28 mouse cellular contexts compared by ENCODE assay signal in the genomic region with DNA sequence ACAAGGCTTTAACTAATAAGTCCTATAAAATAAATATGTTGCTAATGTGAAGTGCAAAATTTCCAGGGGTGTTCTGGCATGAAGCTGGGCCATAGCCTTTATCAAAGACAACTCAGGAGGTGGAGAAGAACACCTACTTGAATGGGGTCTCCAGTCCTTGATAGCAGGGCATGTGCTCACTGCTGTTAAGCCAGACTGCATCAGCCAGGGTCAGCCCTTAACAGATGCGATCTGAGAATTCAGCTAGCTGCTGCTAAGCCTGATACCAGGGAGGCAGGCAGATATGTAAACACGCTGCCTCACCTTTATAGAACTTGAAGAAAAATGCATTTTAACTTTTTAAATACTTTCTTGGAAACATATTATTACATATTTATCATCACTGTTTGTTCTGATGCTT. TPM values are rescaled to one million over a fixed set of nuclear protein-coding genes. Genes with fewer than 3 reads are reported as not detected.
DNase-seq lines count a peak whose midpoint lies in the region; ATAC-seq and TF ChIP-seq lines count a peak whose summit lies in the region.
"Had no signal": no experiment of that assay in that cellular context is flagged by ENCODE, and none has a peak within 500 bp of the region (broad histone marks: within the 10 kb centered on the region; RNA-seq: fewer than 3 reads in every experiment).

No protein-coding gene starts in this region.

- peaks cover 11 to 30% of the 10 kb centered on the region in 2 experiments for H3K4me1 ChIP-seq in liver, embryonic 14.5 days (replicated peaks; ENCODE audit: control insufficient read depth in 2 of 2, insufficient read depth in 2 of 2, low read length in 1 of 2)
- peaks cover 4% of the 10 kb centered on the region; the same call in 1 of the 2 replicates for H3K4me1 ChIP-seq in liver, postnatal 0 days (ENCODE audit: insufficient read depth)
- no peaks in the 10 kb centered on the region; the same call in 1 of the 2 replicates for H3K4me1 ChIP-seq in midbrain, postnatal 0 days (ENCODE audit: insufficient read depth, low read length)

- ATAC-seq in liver, embryonic 14.5 days (ENCODE audit: insufficient read depth) = peak; percentile 73
- ATAC-seq in liver, postnatal 0 days = no peak
- no peak for ATAC-seq in midbrain, postnatal 0 days (ENCODE audit: low FRiP score)
- ATAC-seq: activated CD4-positive, CD25-positive, alpha-beta regulatory T cell, adult 4 months; forebrain, embryonic 15.5 days; hindbrain, postnatal 0 days had no signal

- H3K27ac ChIP-seq in liver, embryonic 14.5 days = no peak overlapping the region
- no peak overlapping the region for H3K27ac ChIP-seq in liver, postnatal 0 days (ENCODE audit: low read depth)
- no peak overlapping the region for H3K27ac ChIP-seq in midbrain, postnatal 0 days (ENCODE audit: low read depth, low read length)
- H3K27ac ChIP-seq: embryonic facial prominence, embryonic 10.5 days; embryonic facial prominence, embryonic 13.5 days; forebrain, embryonic 12.5 days; forebrain, embryonic 15.5 days; heart, embryonic 10.5 days; heart, embryonic 13.5 days; hindbrain, embryonic 14.5 days; hindbrain, postnatal 0 days had no signal

- H3K36me3 ChIP-seq in liver, embryonic 14.5 days (replicated peaks; ENCODE audit: control insufficient read depth, insufficient read depth, low read depth) = no peaks in the 10 kb centered on the region
- no peaks in the 10 kb centered on the region for H3K36me3 ChIP-seq in liver, postnatal 0 days (replicated peaks; ENCODE audit: insufficient read depth, low read length)
- H3K36me3 ChIP-seq in midbrain, postnatal 0 days (ENCODE audit: insufficient read depth, low read length) = no peaks in the 10 kb centered on the region
- H3K36me3 ChIP-seq: embryonic facial prominence, embryonic 10.5 days; embryonic facial prominence, embryonic 13.5 days; forebrain, embryonic 12.5 days; forebrain, embryonic 15.5 days; heart, embryonic 10.5 days; heart, embryonic 13.5 days had no signal

- H3K27me3 ChIP-seq in liver, embryonic 14.5 days (ENCODE audit: control insufficient read depth, insufficient read depth, low read length) = no peaks in the 10 kb centered on the region
- H3K27me3 ChIP-seq in liver, postnatal 0 days (ENCODE audit: insufficient read depth, low read length) = no peaks in the 10 kb centered on the region
- no peaks in the 10 kb centered on the region for H3K27me3 ChIP-seq in midbrain, postnatal 0 days (ENCODE audit: insufficient read depth, low read length)
- H3K27me3 ChIP-seq: embryonic facial prominence, embryonic 13.5 days; forebrain, embryonic 15.5 days; heart, embryonic 13.5 days had no signal

- no peak overlapping the region for H3K9ac ChIP-seq in liver, embryonic 14.5 days (replicated peaks)
- no peak overlapping the region for H3K9ac ChIP-seq in liver, postnatal 0 days (replicated peaks)
- H3K9ac ChIP-seq in midbrain, postnatal 0 days (replicated peaks; ENCODE audit: low read length, poor library complexity, severe bottlenecking) = no peak overlapping the region
- H3K9ac ChIP-seq: embryonic facial prominence, embryonic 13.5 days; forebrain, embryonic 12.5 days; forebrain, embryonic 15.5 days; heart, embryonic 13.5 days; hindbrain, embryonic 14.5 days had no signal

- H3K9me3 ChIP-seq in liver, embryonic 14.5 days (ENCODE audit: control insufficient read depth, low read length) = no peaks in the 10 kb centered on the region
- no peaks in the 10 kb centered on the region for H3K9me3 ChIP-seq in liver, postnatal 0 days (ENCODE audit: low read length)
- H3K9me3 ChIP-seq in midbrain, postnatal 0 days (ENCODE audit: low read length) = no peaks in the 10 kb centered on the region
- H3K9me3 ChIP-seq: embryonic facial prominence, embryonic 10.5 days; embryonic facial prominence, embryonic 13.5 days; forebrain, embryonic 12.5 days; forebrain, embryonic 15.5 days; heart, embryonic 10.5 days; heart, embryonic 13.5 days had no signal

- peak; percentile 80 for DNase-seq in heart, adult 11 months
- no peak for DNase-seq in heart, adult 9 months (ENCODE audit: low spot score in 2 of 2)
- no peak for DNase-seq in liver, embryonic 14.5 days (ENCODE audit: low read depth in 3 of 3, low spot score in 3 of 3)
- DNase-seq in liver, postnatal 0 days = no peak
- no peak for DNase-seq in midbrain, postnatal 0 days (ENCODE audit: low spot score)
- DNase-seq in cerebellum, postnatal 36 days = no peak
- DNase-seq in lung, postnatal 10 days = no peak
- DNase-seq: adrenal gland, postnatal 10 days; adrenal gland, postnatal 36 days; cerebellum, adult 18-20 months; cerebellum, adult 9-11 months; cerebellum, postnatal 25 days; embryo, embryonic 11 days; gastrocnemius, adult 2 months; gastrocnemius, postnatal 14 days; heart, adult 18-20 months; heart, postnatal 14 days; heart, postnatal 4 days had no signal

- WGBS in liver, embryonic 14.5 days (ENCODE audit: insufficient replicate concordance) = 6% methylated on average over 2 of the region's 2 CpGs
- whole genome bisulfite sequencing in liver, postnatal 0 days (ENCODE audit: insufficient replicate concordance) = 38% methylated on average over 2 of the region's 2 CpGs
- WGBS in midbrain, postnatal 0 days = 79% methylated on average over 2 of the region's 2 CpGs

- peak; percentile 75 for TF ChIP-seq EP300 in liver, embryonic 14.5 days (IDR thresholded peaks at IDR 0.05; ENCODE audit: low read depth)
- TF ChIP-seq EP300 in liver, postnatal 0 days (IDR thresholded peaks at IDR 0.05; ENCODE audit: low read depth) = peak; percentile 61; the same call in 1 of the 2 replicates

- no peak overlapping the region for H3K4me3 ChIP-seq in liver, embryonic 14.5 days (ENCODE audit: insufficient read depth in 1 of 2, low read depth in 2 of 2, low read length in 2 of 2)
- no peak overlapping the region for H3K4me3 ChIP-seq in liver, postnatal 0 days (ENCODE audit: low read depth, low read length)
- H3K4me3 ChIP-seq in midbrain, postnatal 0 days (ENCODE audit: low read depth, low read length) = no peak overlapping the region
- H3K4me3 ChIP-seq: embryonic facial prominence, embryonic 10.5 days; embryonic facial prominence, embryonic 13.5 days; erythroblast, embryonic 14.5 days; forebrain, embryonic 12.5 days; forebrain, embryonic 15.5 days; gastrocnemius, adult 2 months; heart, embryonic 10.5 days; heart, embryonic 13.5 days had no signal

- TF ChIP-seq CTCF in liver, embryonic 14.5 days (IDR thresholded peaks at IDR 0.05; ENCODE audit: low read depth) = no peak
- no peak for TF ChIP-seq CTCF in liver, postnatal 0 days (IDR thresholded peaks at IDR 0.05; ENCODE audit: low read depth)
- TF ChIP-seq CTCF in midbrain, postnatal 0 days (IDR thresholded peaks at IDR 0.05) = no peak

- no peak overlapping the region for H3K4me2 ChIP-seq in liver, embryonic 14.5 days (ENCODE audit: low read depth)
- H3K4me2 ChIP-seq in liver, postnatal 0 days (ENCODE audit: low read depth, low read length) = no peak overlapping the region
- H3K4me2 ChIP-seq in midbrain, postnatal 0 days (ENCODE audit: low read depth, low read length, poor library complexity, severe bottlenecking) = no peak overlapping the region
- H3K4me2 ChIP-seq: embryonic facial prominence, embryonic 13.5 days; forebrain, embryonic 12.5 days; forebrain, embryonic 15.5 days; heart, embryonic 13.5 days; hindbrain, embryonic 14.5 days had no signal

RNA-seq across cellular contexts. Expression of a gene that starts 57.2 kb away (rescaled TPM):
- 0.14 and 0.26 TPM in 2 replicates for polyA plus RNA-seq in liver, embryonic 14.5 days (2012; rRNA removed)
- 0.29 and 0.49 TPM in 2 replicates for polyA plus RNA-seq in liver, embryonic 14.5 days (2014; fragmentation: Nextera tagmentation; extraction: Ambion mirVana)
- 0.67 and 0.72 TPM in 2 replicates for polyA plus RNA-seq in liver, postnatal 0 days (2015; fragmentation: Nextera tagmentation; extraction: Ambion mirVana)
- 12.1 and 14.3 TPM in 2 replicates for total RNA-seq in midbrain, postnatal 0 days (2014; rRNA removed)
- polyA plus RNA-seq in midbrain, postnatal 0 days (2015; fragmentation: Nextera tagmentation; extraction: Ambion mirVana) = 10.8 and 12.0 TPM in 2 replicates
- polyA plus RNA-seq: erythroblast, embryonic 14.5 days had no signal
